Mouse (Mus musculus) heart, embryonic 13.5 days (tissue): ENCODE measurements at regions not wholly inside any gene's neighbourhood (a gene's known extent, or its start where the extent isn't known, plus 50 kb on each side); places are given as distances from the start of the nearest gene placed in this dataset.

Source experiments
- ATAC-seq: fragments of 200-750 bp; cut with Nextera tagmentation; 2 replicates; pipeline ENCODE4 v1.8.0; 2017; ENCODE audit warnings: moderate TSS enrichment; ENCODE audit not compliant: insufficient number of reproducible peaks, low FRiP score, low TSS enrichment; ENCODE audit errors: extremely low read depth
- H3K27ac ChIP-seq: fragments of 300-500 bp; sonication (generic); replicated peaks from 2 replicates; pipeline ENCODE4 v1.5.1; 2015; ENCODE audit warnings: moderate library complexity, mild to moderate bottlenecking, inconsistent platforms
- H3K27me3 ChIP-seq: fragments of 300-500 bp; sonication (generic); replicated peaks from 2 replicates; pipeline ENCODE4 v1.6.1; 2015; ENCODE audit warnings: mild to moderate bottlenecking, inconsistent platforms
- H3K36me3 ChIP-seq: fragments of 300-500 bp; sonication (generic); 2 replicates; pipeline ENCODE4 v1.6.1; 2015; ENCODE audit warnings: mild to moderate bottlenecking, inconsistent platforms
- H3K4me1 ChIP-seq: fragments of 300-500 bp; sonication (generic); 2 replicates; pipeline ENCODE4 v1.6.1; 2015; ENCODE audit warnings: inconsistent platforms
- H3K4me2 ChIP-seq: fragments of 300-500 bp; sonication (generic); 2 replicates; pipeline ENCODE4 v1.6.1; 2015; ENCODE audit warnings: inconsistent platforms, mild to moderate bottlenecking, moderate library complexity
- H3K4me3 ChIP-seq: fragments of 300-500 bp; sonication (generic); 2 replicates; pipeline ENCODE4 v1.5.1; 2015; ENCODE audit warnings: moderate library complexity, mild to moderate bottlenecking, inconsistent platforms
- H3K9ac ChIP-seq: fragments of 300-500 bp; sonication (generic); 2 replicates; pipeline ENCODE4 v1.6.1; 2015; ENCODE audit warnings: inconsistent platforms, mild to moderate bottlenecking, moderate library complexity
- H3K9me3 ChIP-seq: fragments of 300-500 bp; sonication (generic); 2 replicates; pipeline ENCODE4 v1.6.1; 2016; ENCODE audit warnings: inconsistent platforms
- WGBS: fragments of 180-500 bp; shearing (Covaris S2); methylation state at CpG from one replicate; pipeline ENCODE4 v1.1.7; 2015; ENCODE audit warnings: mixed read lengths; 5-methylcytosine and 5-hydroxymethylcytosine counted together

DNA sequence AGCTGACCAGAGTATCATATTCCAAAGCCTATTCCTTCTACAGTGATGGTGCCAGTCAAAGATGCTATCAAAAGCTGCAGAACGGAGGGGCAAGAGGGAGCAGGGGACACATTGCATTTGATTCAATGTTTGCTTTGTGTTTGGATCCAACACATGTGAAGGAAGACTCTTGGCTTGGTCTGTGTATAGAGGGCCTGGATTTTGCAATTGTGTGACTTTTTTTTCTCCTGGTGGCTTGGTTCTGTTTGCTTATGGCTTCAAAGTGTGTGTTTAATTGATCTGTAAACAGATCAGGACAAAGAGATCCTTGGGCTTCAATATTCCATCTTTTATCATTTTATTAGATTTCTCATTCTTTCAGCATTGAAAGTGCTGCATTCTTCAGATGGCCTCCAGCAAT, 504.2 kb downstream of the Slc4a3 start:
- Histone ChIP-seq H3K9ac (no peak overlapping the region), H3K36me3 (no peaks in the 10 kb centered on the region), H3K4me1 (no peaks in the 10 kb centered on the region; the same call in 1 of the 2 replicates), H3K27me3 (no peaks in the 10 kb centered on the region; the same call in 1 of the 2 replicates), H3K27ac (no peak overlapping the region), H3K9me3 (no peaks in the 10 kb centered on the region), H3K4me3 (no peak overlapping the region), H3K4me2 (no peak overlapping the region)
- no peak for ATAC-seq
- WGBS: 70% methylated on average over 1 of the region's 1 CpGs

- no peak overlapping the region for H3K4me3 ChIP-seq
- no peak overlapping the region for H3K4me2 ChIP-seq
- no peak overlapping the region for H3K27ac ChIP-seq
- no peak overlapping the region for H3K9ac ChIP-seq
- no peaks in the 10 kb centered on the region for H3K36me3 ChIP-seq
- no peak for ATAC-seq
- no peaks in the 10 kb centered on the region; the same call in 1 of the 2 replicates for H3K4me1 ChIP-seq
- no peaks in the 10 kb centered on the region; the same call in 1 of the 2 replicates for H3K27me3 ChIP-seq
- H3K9me3 ChIP-seq: no peaks in the 10 kb centered on the region
- 68% methylated on average over 10 of the region's 10 CpGs for WGBS
Measured at GRCm38 (mm10) chr1:76053378-76054171, 507.5 kb downstream of the Slc4a3 start.

DNA sequence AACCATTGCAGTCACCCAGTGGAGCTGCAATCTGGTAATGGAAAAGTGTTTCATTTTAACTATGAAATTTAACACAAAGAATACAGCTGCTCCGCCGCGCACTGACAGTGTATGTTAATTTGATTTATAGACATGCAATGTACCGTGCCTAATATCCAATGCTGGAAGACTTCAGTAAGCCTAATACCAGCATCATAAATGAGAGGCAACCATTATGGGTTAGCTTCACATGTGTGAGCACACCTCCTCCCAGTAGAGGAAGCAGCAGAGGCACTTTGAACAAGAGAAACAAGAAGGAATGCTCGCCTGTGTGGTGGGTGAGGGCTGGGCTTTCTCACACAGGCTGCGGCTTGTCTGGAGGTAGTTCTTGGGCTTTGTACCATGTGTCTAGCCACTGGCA, 519.7 kb downstream of the Slc4a3 start:
- H3K9ac ChIP-seq: no peak overlapping the region
- no peak for ATAC-seq
- no peaks in the 10 kb centered on the region for H3K9me3 ChIP-seq
- no peak overlapping the region for H3K4me3 ChIP-seq
- WGBS: 77% methylated on average over 6 of the region's 6 CpGs
- no peak overlapping the region for H3K27ac ChIP-seq
- no peaks in the 10 kb centered on the region for H3K36me3 ChIP-seq
- peaks cover 11% of the 10 kb centered on the region for H3K4me1 ChIP-seq
- no peaks in the 10 kb centered on the region for H3K27me3 ChIP-seq
- H3K4me2 ChIP-seq: no peak overlapping the region

GRCm38 (mm10) chr1:76070831-76071321, 524.8 kb downstream of the Slc4a3 start:
- Histone ChIP-seq H3K27ac (0 out of 2 replicates have a peak overlapping the region, but pooled peaks have one; percentile 12), H3K27me3 (no peaks in the 10 kb centered on the region), H3K9ac (no peak overlapping the region), H3K4me3 (no peak overlapping the region), H3K36me3 (no peaks in the 10 kb centered on the region), H3K9me3 (no peaks in the 10 kb centered on the region), H3K4me2 (peak overlapping the region; percentile 11; the same call in 1 of the 2 replicates), H3K4me1 (peaks cover 36% of the 10 kb centered on the region)
- WGBS: 42% methylated on average over 16 of the region's 16 CpGs
- no peak for ATAC-seq

- no peaks in the 10 kb centered on the region for H3K36me3 ChIP-seq
- 52% methylated on average over 3 of the region's 3 CpGs for WGBS
- no peak for ATAC-seq
- H3K27me3 ChIP-seq: no peaks in the 10 kb centered on the region
- no peak overlapping the region for H3K4me2 ChIP-seq
- no peak overlapping the region for H3K9ac ChIP-seq
- no peaks in the 10 kb centered on the region for H3K9me3 ChIP-seq
- H3K4me3 ChIP-seq: no peak overlapping the region
- H3K4me1 ChIP-seq: peaks cover 38% of the 10 kb centered on the region
- H3K27ac ChIP-seq: no peak overlapping the region; the same call in 1 of the 2 replicates
Measured at GRCm38 (mm10) chr1:76075213-76075612, 529.1 kb downstream of the Slc4a3 start.

GRCm38 (mm10) chr1:76075685-76076455, 529.8 kb downstream of the Slc4a3 start:
- no peak for ATAC-seq
- Histone ChIP-seq H3K27ac (no peak overlapping the region), H3K4me1 (peaks cover 37% of the 10 kb centered on the region), H3K9me3 (no peaks in the 10 kb centered on the region), H3K36me3 (no peaks in the 10 kb centered on the region), H3K4me2 (no peak overlapping the region), H3K27me3 (no peaks in the 10 kb centered on the region), H3K9ac (no peak overlapping the region), H3K4me3 (no peak overlapping the region)
- 69% methylated on average over 10 of the region's 10 CpGs for WGBS

GRCm38 (mm10) chr1:76080241-76080640, 534.2 kb downstream of the Slc4a3 start:
- H3K9ac ChIP-seq: no peak overlapping the region
- no peak overlapping the region for H3K27ac ChIP-seq
- H3K4me1 ChIP-seq: peaks cover 51% of the 10 kb centered on the region
- 66% methylated on average over 6 of the region's 6 CpGs for WGBS
- no peaks in the 10 kb centered on the region for H3K9me3 ChIP-seq
- H3K4me3 ChIP-seq: no peak overlapping the region
- no peak for ATAC-seq
- H3K36me3 ChIP-seq: no peaks in the 10 kb centered on the region
- no peaks in the 10 kb centered on the region for H3K27me3 ChIP-seq
- no peak overlapping the region for H3K4me2 ChIP-seq

DNA sequence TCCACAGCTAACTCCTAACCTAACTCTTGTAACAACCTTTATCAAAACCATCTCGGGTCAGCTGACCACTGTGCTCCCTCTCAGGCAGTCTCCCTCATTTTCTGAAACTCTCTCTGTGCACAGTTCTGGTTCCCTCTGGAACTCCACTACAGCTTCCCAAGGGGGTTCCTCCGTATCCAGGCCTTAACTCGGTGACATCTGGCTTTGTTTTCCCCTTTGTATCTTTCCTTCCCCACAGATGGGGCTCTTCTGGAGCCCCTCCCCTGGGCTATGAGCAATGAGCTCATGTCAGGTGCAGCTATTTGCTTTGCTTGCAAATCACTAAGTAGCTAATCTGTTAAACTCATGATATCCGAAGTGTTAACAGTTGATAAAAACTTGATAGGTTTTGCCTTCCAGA, 535.6 kb downstream of the Slc4a3 start:
- ATAC-seq: no peak
- Histone ChIP-seq H3K27ac (no peak overlapping the region), H3K4me2 (no peak overlapping the region), H3K4me3 (no peak overlapping the region), H3K9me3 (no peaks in the 10 kb centered on the region), H3K36me3 (no peaks in the 10 kb centered on the region), H3K4me1 (peaks cover 42% of the 10 kb centered on the region), H3K27me3 (no peaks in the 10 kb centered on the region), H3K9ac (no peak overlapping the region)
- 47% methylated on average over 4 of the region's 4 CpGs for WGBS

- H3K4me2 ChIP-seq: no peak overlapping the region
- peak; percentile 51; the same call in 1 of the 2 replicates for ATAC-seq
Measured at GRCm38 (mm10) chr1:76083273-76084036, 537.4 kb downstream of the Slc4a3 start.

DNA sequence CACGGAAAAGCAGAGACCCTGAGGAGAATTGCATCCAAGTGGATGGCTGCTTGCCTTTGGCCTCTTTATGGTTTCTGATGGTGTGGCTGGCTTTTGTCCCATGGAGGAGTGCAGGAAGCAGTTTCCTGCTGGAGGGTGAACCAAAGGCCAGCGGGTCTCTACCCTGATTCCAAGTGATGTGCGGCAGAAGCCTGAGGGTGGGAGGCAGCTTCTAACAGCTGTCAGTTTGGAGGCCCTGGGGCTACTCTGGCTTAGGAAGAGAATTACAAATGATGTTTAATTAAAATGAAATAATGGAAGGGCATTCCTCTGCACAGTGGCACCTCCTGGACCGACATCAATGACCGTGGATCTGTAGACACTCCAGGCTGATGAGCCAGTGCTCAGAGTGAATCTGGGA, 545.0 kb downstream of the Slc4a3 start:
- Histone ChIP-seq H3K4me2 (no peak overlapping the region), H3K9me3 (no peaks in the 10 kb centered on the region), H3K27ac (no peak overlapping the region), H3K9ac (no peak overlapping the region), H3K4me1 (peaks cover 3% of the 10 kb centered on the region; the same call in 1 of the 2 replicates), H3K36me3 (no peaks in the 10 kb centered on the region), H3K4me3 (no peak overlapping the region), H3K27me3 (no peaks in the 10 kb centered on the region)
- ATAC-seq: no peak
- WGBS: 59% methylated on average over 5 of the region's 5 CpGs

More at GRCm38 (mm10) chr1:76083273-76084036, 537.4 kb downstream of the Slc4a3 start:
- Histone ChIP-seq H3K9ac (no peak overlapping the region), H3K27me3 (no peaks in the 10 kb centered on the region), H3K4me3 (no peak overlapping the region), H3K9me3 (no peaks in the 10 kb centered on the region), H3K4me1 (peaks cover 42% of the 10 kb centered on the region), H3K36me3 (no peaks in the 10 kb centered on the region), H3K27ac (peak overlapping the region; percentile 86)
- WGBS: 49% methylated on average over 3 of the region's 3 CpGs

GRCm38 (mm10) chr1:76113281-76113680, 567.2 kb downstream of the Slc4a3 start:
- WGBS: 85% methylated on average over 3 of the region's 3 CpGs

More at GRCm38 (mm10) chr1:76113281-76113680, 567.2 kb downstream of the Slc4a3 start:
- Histone ChIP-seq H3K9ac (no peak overlapping the region), H3K4me3 (no peak overlapping the region), H3K36me3 (no peaks in the 10 kb centered on the region), H3K27ac (no peak overlapping the region), H3K4me1 (no peaks in the 10 kb centered on the region), H3K4me2 (no peak overlapping the region), H3K27me3 (no peaks in the 10 kb centered on the region), H3K9me3 (no peaks in the 10 kb centered on the region)
- ATAC-seq: no peak
